ENCODE assay signal across 10 mouse cellular contexts in genomic region chr2:148408761-148409120, GRCm38 (mm10). TPM values are rescaled to one million over a fixed set of nuclear protein-coding genes. Genes with fewer than 3 reads are reported as not detected.
DNase-seq lines count a peak whose midpoint lies in the region; ATAC-seq and TF ChIP-seq lines count a peak whose summit lies in the region.
"Had no signal": no experiment of that assay in that cellular context is flagged by ENCODE, and none has a peak within 500 bp of the region (broad histone marks: within the 10 kb centered on the region; RNA-seq: fewer than 3 reads in every experiment).

No protein-coding gene starts in this region.

- no peak for TF ChIP-seq CTCF in layer of hippocampus, adult 2 months (conservative IDR thresholded peaks at IDR 0.05)
- TF ChIP-seq CTCF in embryonic fibroblast, embryonic 13.5 days (IDR thresholded peaks at IDR 0.05; ENCODE audit: borderline replicate concordance, insufficient read depth, low read length) = no peak

- TF ChIP-seq POLR2A in embryonic fibroblast, embryonic 13.5 days (IDR thresholded peaks at IDR 0.05; ENCODE audit: low read depth, low read length) = no peak

- 13% methylated on average over 6 of the region's 6 CpGs for WGBS in macrophage (ENCODE audit: missing documents)

- H3K4me3 ChIP-seq in layer of hippocampus, adult 2 months = no peak overlapping the region; the same call in 1 of the 2 replicates
- no peak overlapping the region for H3K4me3 ChIP-seq in embryonic fibroblast, embryonic 13.5 days (ENCODE audit: insufficient read depth, low read length)
- H3K4me3 ChIP-seq in macrophage (ENCODE audit: inconsistent target) = peak overlapping the region; percentile 59

- peak overlapping the region; percentile 69; the same call in 1 of the 2 replicates for H3K27ac ChIP-seq in layer of hippocampus, adult 2 months
- peak overlapping the region; percentile 7 for H3K27ac ChIP-seq in embryonic fibroblast, embryonic 13.5 days (ENCODE audit: insufficient read depth, low read length)
- H3K27ac ChIP-seq in macrophage = peak overlapping the region; percentile 82

- peaks cover 41% of the 10 kb centered on the region for H3K79me2 ChIP-seq in macrophage (ENCODE audit: inconsistent target)

- H3K4me1 ChIP-seq in embryonic fibroblast, embryonic 13.5 days (ENCODE audit: control insufficient read depth, insufficient read depth, low read length) = peaks cover 5% of the 10 kb centered on the region; the same call in 1 of the 2 replicates

- no peak for ATAC-seq in activated CD4-positive, CD25-positive, alpha-beta regulatory T cell, adult 4 months

- no peaks in the 10 kb centered on the region for H3K36me3 ChIP-seq in macrophage (ENCODE audit: inconsistent target)

- peak; percentile 18 for DNase-seq in embryo, embryonic 9.5 days (ENCODE audit: extremely low spot score)
- DNase-seq in embryo, embryonic 10 days (ENCODE audit: low spot score) = no peak
- no peak for DNase-seq in layer of hippocampus, adult 2 months (ENCODE audit: low spot score in 2 of 2)
- no peak for DNase-seq in layer of hippocampus, adult 18-20 months (ENCODE audit: low spot score in 2 of 2)
- DNase-seq in thymus, postnatal 10 days (ENCODE audit: low spot score in 2 of 2) = no peak

RNA-seq across cellular contexts. Expression of gene Thbd, which starts 0.8 kb away (rescaled TPM):
- 1 to 10 TPM; 5.3 to 6.9 TPM for total RNA-seq in layer of hippocampus, adult 2 months (2021)
- total RNA-seq in layer of hippocampus, adult 18-20 months (2021) = 1 to 10 TPM; 5.8 to 7.3 TPM
- 66.5 and 77.2 TPM in 2 replicates for polyA plus RNA-seq in embryonic fibroblast, embryonic 13.5 days (2011; ENCODE audit: insufficient read length, low read depth, missing spikeins)
- total RNA-seq in macrophage (2018; cell fraction: chromatin; rRNA removed) = 10 to 100 TPM in 8 of 26 experiments, 1 to 10 TPM in 17, under 1 TPM in 1; 0.67 to 27.2 (median 6.1) TPM
- 10 to 100 TPM in 7 of 26 experiments, 1 to 10 TPM in 19; 1.1 to 16.1 (median 4.2) TPM for total RNA-seq in macrophage (2018; cell fraction: cytosol; rRNA removed)
- 10 to 100 TPM in 14 of 26 experiments, 1 to 10 TPM in 12; 3.6 to 35.6 (median 10.9) TPM for total RNA-seq in macrophage (2018; cell fraction: nucleus; rRNA removed)
- polyA plus RNA-seq in macrophage (2018) = 3.9 to 10.3 TPM (median 4.0 TPM) in 3 replicates
- polyA plus RNA-seq in activated CD4-positive, CD25-positive, alpha-beta regulatory T cell, adult 4 months (2017; shearing (Covaris generic)) = under 1 TPM; 0.26 to 0.32 TPM
- polyA plus RNA-seq: Patski had no signal

RNA-seq across cellular contexts. Expression of gene Sstr4, which starts 13.6 kb away (rescaled TPM):
- total RNA-seq in layer of hippocampus, adult 2 months (2021) = 10 to 100 TPM; 75.5 TPM
- 10 to 100 TPM; 78.1 to 85.4 TPM for total RNA-seq in layer of hippocampus, adult 18-20 months (2021)
- polyA plus RNA-seq in embryonic fibroblast, embryonic 13.5 days (2011; ENCODE audit: insufficient read length, low read depth, missing spikeins) = 0.84 and 0.92 TPM in 2 replicates
- not detected for total RNA-seq in macrophage (2018; cell fraction: chromatin; rRNA removed)
- total RNA-seq in macrophage (2018; cell fraction: cytosol; rRNA removed) = not detected
- not detected for total RNA-seq in macrophage (2018; cell fraction: nucleus; rRNA removed)
- not detected in 3 replicates for polyA plus RNA-seq in macrophage (2018)
- not detected for polyA plus RNA-seq in activated CD4-positive, CD25-positive, alpha-beta regulatory T cell, adult 4 months (2017; shearing (Covaris generic))
- polyA plus RNA-seq: Patski; testis, adult 2 months had no signal

RNA-seq across cellular contexts. Expression of gene Cd93, which starts 34.6 kb away (rescaled TPM):
- total RNA-seq in layer of hippocampus, adult 2 months (2021) = 1 to 10 TPM; 3.2 to 5.1 TPM
- 1 to 10 TPM; 3.0 to 3.5 TPM for total RNA-seq in layer of hippocampus, adult 18-20 months (2021)
- polyA plus RNA-seq in embryonic fibroblast, embryonic 13.5 days (2011; ENCODE audit: insufficient read length, low read depth, missing spikeins) = 0.50 and 1.1 TPM in 2 replicates
- 100 to 1,000 TPM in 15 of 26 experiments, 10 to 100 TPM in 11; 16.5 to 157 (median 107) TPM for total RNA-seq in macrophage (2018; cell fraction: chromatin; rRNA removed)
- 100 to 1,000 TPM; 154 to 389 (median 241) TPM for total RNA-seq in macrophage (2018; cell fraction: cytosol; rRNA removed)
- total RNA-seq in macrophage (2018; cell fraction: nucleus; rRNA removed) = 100 to 1,000 TPM in 25 of 26 experiments, 10 to 100 TPM in 1; 88.6 to 676 (median 368) TPM
- 156 to 277 TPM (median 258 TPM) in 3 replicates for polyA plus RNA-seq in macrophage (2018)
- polyA plus RNA-seq in activated CD4-positive, CD25-positive, alpha-beta regulatory T cell, adult 4 months (2017; shearing (Covaris generic)) = under 1 TPM in 1 of 2 experiments, not detected in 1; 0.08 TPM

Comparison
In these comparisons a context has a peak if more than half of its experiments do, and no peak if none do; other contexts are left out.
1. H3K27ac ChIP-seq: peak in every context shown above with its lines; median percentile 82 in macrophage; 69 in layer of hippocampus, adult 2 months; 7 in embryonic fibroblast, embryonic 13.5 days.
2. RNA of gene Cd93, which starts 34.6 kb away (polyA plus RNA-seq): 156 to 277 TPM in macrophage; 0.50 to 1.1 TPM in embryonic fibroblast, embryonic 13.5 days and 0.08 TPM in activated CD4-positive, CD25-positive, alpha-beta regulatory T cell, adult 4 months; every median in the first group is over 10 times any median in the second.